Mouse (Mus musculus) heart, postnatal 0 days (tissue): ENCODE data around the gene Capn9. TPM values are rescaled to one million over a fixed set of nuclear protein-coding genes. Genes with fewer than 3 reads are reported as not detected.

Experiments
- ATAC-seq: fragments of 200-750 bp; cut with Nextera tagmentation; 2 replicates; pipeline ENCODE4 v1.8.0; 2017; ENCODE audit warnings: low read depth, moderate number of reproducible peaks, moderate library complexity; ENCODE audit not compliant: insufficient read depth
- DNase-seq: peaks from one replicate; pipeline ENCODE4 v3.0.0-alpha.2; 2016; ENCODE audit warnings: low spot score
- H3K27ac ChIP-seq: fragments of 300-500 bp; sonication (generic); 2 replicates; pipeline ENCODE4 v1.5.1; 2014; ENCODE audit warnings: low read depth, mild to moderate bottlenecking
- H3K27me3 ChIP-seq: fragments of 300-500 bp; sonication (generic); 2 replicates; pipeline ENCODE4 v1.6.1; 2014; ENCODE audit warnings: low read length, mixed read lengths; ENCODE audit not compliant: control insufficient read depth, insufficient read depth
- H3K36me3 ChIP-seq: fragments of 300-500 bp; sonication (generic); replicated peaks from 2 replicates; pipeline ENCODE4 v1.6.1; 2014; ENCODE audit warnings: low read length, mixed read lengths; ENCODE audit not compliant: control insufficient read depth, insufficient read depth
- H3K4me1 ChIP-seq: fragments of 300-500 bp; sonication (generic); 2 replicates; pipeline ENCODE4 v1.6.1; 2014; ENCODE audit warnings: antibody characterized with exemption; ENCODE audit not compliant: control insufficient read depth, insufficient read depth
- H3K4me2 ChIP-seq: fragments of 300-500 bp; sonication (generic); 2 replicates; pipeline ENCODE4 v1.6.1; 2014; ENCODE audit warnings: low read depth, mild to moderate bottlenecking, low read length, moderate library complexity
- H3K4me3 ChIP-seq: fragments of 300-500 bp; sonication (generic); 2 replicates; pipeline ENCODE4 v1.5.1; 2014; ENCODE audit warnings: low read depth, low read length
- H3K9ac ChIP-seq: fragments of 300-500 bp; sonication (generic); replicated peaks from 2 replicates; pipeline ENCODE4 v1.6.1; 2014; ENCODE audit warnings: low read depth, low read length, mixed read lengths
- H3K9me3 ChIP-seq: fragments of 300-500 bp; sonication (generic); replicated peaks from 2 replicates; pipeline ENCODE4 v1.6.1; 2016; ENCODE audit warnings: low read length; ENCODE audit not compliant: control insufficient read depth
- CTCF ChIP-seq: IDR thresholded peaks from 2 replicates; pipeline ENCODE4 v1.5.1; 2016; ENCODE audit warnings: antibody characterized with exemption, control low read depth, low read depth
- EP300 ChIP-seq: IDR thresholded peaks from 2 replicates; pipeline ENCODE4 v1.6.1; 2016; ENCODE audit warnings: antibody characterized with exemption, low read depth
- WGBS: fragments of 180-500 bp; shearing (Covaris S2); extraction: QIAGEN DNeasy Blood & Tissue Kit; methylation state at CpG from one replicate; pipeline ENCODE4 v1.1.7; 2014; 5-methylcytosine and 5-hydroxymethylcytosine counted together
- polyA plus RNA-seq: library from polyadenylated mRNA; unstranded; fragments of >200 nt; fragmentation: Nextera tagmentation; extraction: Ambion mirVana; gene quantifications from 2 replicates; pipeline ENCODE4 v1.2.1, GENCODE M21; 2015
- total RNA-seq: library from RNA; depleted of rRNA; stranded (reverse); fragments of >200 nt; gene quantifications from 2 replicates; pipeline ENCODE4 v1.2.3, GENCODE M21; 2014; ENCODE audit warnings: low replicate concordance

Gene Capn9
- total and polyA plus RNA-seq, 2 experiments from 2014 or later: 0.26 TPM; not detected in 1

- Histone ChIP-seq H3K36me3 (peaks cover 23% of the 10 kb centered on the region), H3K27ac (peak overlapping the region; percentile 99), H3K4me1 (peaks cover 54% of the 10 kb centered on the region), H3K9me3 (no peaks in the 10 kb centered on the region), H3K27me3 (no peaks in the 10 kb centered on the region), H3K4me3 (no peak overlapping the region), H3K4me2 (peak overlapping the region; percentile 25; the same call in 1 of the 2 replicates), H3K9ac (peak overlapping the region; percentile 59)
- DNase-seq (peak; percentile 97), ATAC-seq (peak; percentile 92)
- TF ChIP-seq EP300 (peak; percentile 98), CTCF (no peak)
- WGBS: 9% methylated on average over 18 of the region's 18 CpGs
These were observed 67.8 kb downstream of the Capn9 start for GRCm38 (mm10) chr8:124643540-124644339.

- no peak for TF ChIP-seq CTCF
- TF ChIP-seq EP300: no peak
- Histone ChIP-seq H3K4me3 (no peak overlapping the region), H3K27ac (peak overlapping the region; percentile 52), H3K36me3 (peaks cover 24% of the 10 kb centered on the region), H3K4me2 (no peak overlapping the region), H3K9me3 (no peaks in the 10 kb centered on the region), H3K9ac (no peak overlapping the region), H3K4me1 (peaks cover 64% of the 10 kb centered on the region), H3K27me3 (no peaks in the 10 kb centered on the region)
- no peak for DNase-seq
- ATAC-seq: no peak
These were observed 72.4 kb downstream of the Capn9 start for GRCm38 (mm10) chr8:124648311-124648710.

DNA sequence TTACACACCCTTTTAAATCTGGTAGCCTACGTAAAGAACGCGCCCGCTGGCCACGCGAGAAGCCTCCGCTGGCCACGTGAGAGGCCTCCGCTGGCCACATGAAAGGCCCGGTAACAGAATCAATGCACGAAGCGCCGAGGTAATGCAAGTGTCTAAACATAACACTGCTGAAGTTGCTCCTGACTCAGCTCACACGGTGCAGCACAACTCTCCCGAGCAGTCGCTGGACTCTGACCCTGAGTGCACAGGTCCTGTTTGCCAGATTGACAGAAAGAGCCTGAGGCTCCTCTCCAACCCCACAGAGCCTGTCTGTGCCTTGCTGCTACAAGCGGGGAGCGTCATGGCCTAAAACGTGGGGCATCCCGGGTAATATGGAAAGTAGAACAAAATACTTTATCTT is 75.9 kb downstream of the Capn9 start:
- TF ChIP-seq CTCF: no peak
- TF ChIP-seq EP300: no peak
- ATAC-seq (no peak), DNase-seq (no peak)
- Histone ChIP-seq H3K9me3 (no peaks in the 10 kb centered on the region), H3K4me1 (peaks cover 64% of the 10 kb centered on the region), H3K4me2 (no peak overlapping the region), H3K4me3 (no peak overlapping the region), H3K9ac (no peak overlapping the region), H3K36me3 (peaks cover 27% of the 10 kb centered on the region), H3K27me3 (no peaks in the 10 kb centered on the region), H3K27ac (peak overlapping the region; percentile 96)
- WGBS: 70% methylated on average over 20 of the region's 20 CpGs

GRCm38 (mm10) chr8:124652546-124652945 is 76.6 kb downstream of the Capn9 start:
- H3K4me3 ChIP-seq: no peak overlapping the region
- H3K36me3 ChIP-seq: peaks cover 27% of the 10 kb centered on the region
- H3K27me3 ChIP-seq: no peaks in the 10 kb centered on the region
- H3K4me1 ChIP-seq: peaks cover 72% of the 10 kb centered on the region
- ATAC-seq (peak; percentile 80), DNase-seq (peak; percentile 91)
- TF ChIP-seq CTCF (no peak), EP300 (no peak)
- H3K9ac ChIP-seq: 0 out of 2 replicates have a peak overlapping the region, but pooled peaks have one; percentile 7
- no peaks in the 10 kb centered on the region for H3K9me3 ChIP-seq
- H3K4me2 ChIP-seq: peak overlapping the region; percentile 1; the same call in 1 of the 2 replicates
- peak overlapping the region; percentile 96 for H3K27ac ChIP-seq
- WGBS: 1% methylated on average over 4 of the region's 4 CpGs

DNA sequence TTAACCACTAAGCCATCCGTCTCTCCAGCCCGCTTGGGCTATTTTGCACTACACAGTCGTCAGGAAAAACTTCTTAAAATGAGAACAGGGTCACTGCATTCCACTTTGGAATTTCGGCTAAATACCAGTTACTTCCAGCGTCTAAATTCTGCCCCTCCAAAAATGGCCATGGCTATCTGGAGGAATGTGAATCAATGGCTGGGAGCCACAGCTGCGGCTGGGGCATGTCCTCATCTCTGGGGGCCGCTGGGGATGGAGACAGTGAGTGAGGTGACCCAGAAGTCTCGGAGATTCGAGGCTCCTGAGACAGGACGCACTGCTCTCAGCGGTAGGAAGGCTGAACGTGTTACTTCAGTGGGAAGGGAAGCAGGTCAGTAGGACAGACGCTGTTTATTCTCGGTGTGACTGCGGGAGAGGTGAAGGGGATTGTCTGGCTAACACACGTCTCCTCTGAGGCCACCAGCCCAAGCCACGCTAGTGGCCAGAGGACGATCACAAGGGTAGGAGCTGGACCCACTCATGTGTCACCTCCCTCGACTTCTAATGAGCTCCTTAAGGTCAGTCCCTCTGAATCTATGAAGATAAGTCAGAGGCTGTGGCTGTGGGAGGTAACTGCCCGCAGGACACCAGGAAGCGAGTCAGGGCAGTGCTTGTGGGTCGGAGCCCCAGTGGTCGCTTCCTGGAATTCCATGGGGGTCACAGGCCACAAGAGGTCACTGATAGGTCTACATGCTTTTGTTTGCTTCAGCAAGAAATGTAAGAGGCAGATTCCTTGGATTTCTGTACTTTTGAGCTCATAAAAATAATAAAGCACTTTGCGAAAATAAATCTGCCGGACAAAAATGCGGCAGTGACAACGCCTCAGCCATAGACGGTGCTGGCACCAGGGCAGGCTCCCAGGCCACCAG is 77.9 kb downstream of the Capn9 start:
- peaks cover 81% of the 10 kb centered on the region for H3K4me1 ChIP-seq
- peak; percentile 9; the same call in 1 of the 2 replicates for ATAC-seq
- WGBS: 20% methylated on average over 28 of the region's 28 CpGs
- no peaks in the 10 kb centered on the region for H3K9me3 ChIP-seq
- H3K4me2 ChIP-seq: peak overlapping the region; percentile 30
- no peak overlapping the region for H3K4me3 ChIP-seq
- TF ChIP-seq EP300 (no peak), CTCF (no peak)
- H3K27ac ChIP-seq: peak overlapping the region; percentile 96
- no peak for DNase-seq
- peak overlapping the region; percentile 30; the same call in 1 of the 2 replicates for H3K9ac ChIP-seq
- no peaks in the 10 kb centered on the region for H3K27me3 ChIP-seq
- peaks cover 27% of the 10 kb centered on the region for H3K36me3 ChIP-seq
